Mouse (Mus musculus): ENCODE measurements at regions not wholly inside any gene's neighbourhood (a gene's known extent, or its start where the extent isn't known, plus 50 kb on each side); places are given as distances from the start of the nearest gene placed in this dataset.

DNA sequence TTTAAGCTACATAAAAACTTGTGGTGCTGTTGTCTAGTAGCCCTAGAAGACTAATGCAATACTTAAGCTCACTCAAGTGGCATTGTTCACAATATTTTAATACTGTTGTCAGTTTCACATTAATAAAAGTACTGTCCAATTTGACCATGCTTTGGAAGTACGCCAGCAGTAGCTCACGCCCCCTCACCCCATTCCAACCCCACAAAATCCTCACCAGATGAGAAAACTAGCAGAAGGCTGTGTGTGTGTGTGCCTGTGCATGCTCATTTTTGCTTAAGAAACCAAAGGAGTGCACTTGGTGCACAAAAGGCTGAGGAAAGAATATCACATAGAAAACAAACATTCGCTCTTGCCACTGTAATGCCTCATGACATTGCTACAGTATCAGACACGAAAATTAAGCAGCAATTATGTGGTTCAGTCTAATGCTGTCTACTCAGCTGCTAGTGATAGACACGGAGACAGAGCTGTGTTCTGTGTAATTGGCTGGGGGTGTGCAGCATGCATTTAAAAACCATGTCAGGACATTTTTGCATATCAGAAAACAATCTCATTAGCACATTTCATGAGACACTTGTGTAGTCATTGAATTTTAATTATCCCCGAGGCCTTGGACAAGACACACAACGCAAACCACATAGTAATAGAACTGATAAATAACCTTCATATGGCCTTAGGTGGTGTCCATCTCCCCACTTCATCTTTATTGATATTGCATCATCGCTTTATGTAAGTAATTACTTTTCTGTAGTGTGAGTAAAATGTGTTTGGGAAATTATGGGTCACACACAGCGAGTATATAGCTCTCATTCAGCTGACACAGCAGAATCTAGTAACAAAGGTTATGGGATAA is 405.6 kb upstream of the Pik3r1 start:
- ATAC-seq = no peak
- WGBS (ENCODE audit: insufficient replicate concordance) = 64% methylated on average over 9 of the region's 9 CpGs
- no peak overlapping the region for H3K4me3 ChIP-seq
- H3K27me3 ChIP-seq (replicated peaks) = no peaks in the 10 kb centered on the region
- no peaks in the 10 kb centered on the region for H3K4me1 ChIP-seq
- no peaks in the 10 kb centered on the region for H3K36me3 ChIP-seq
- H3K9me3 ChIP-seq (replicated peaks) = no peaks in the 10 kb centered on the region
- H3K27ac ChIP-seq = no peak overlapping the region
- H3K9ac ChIP-seq = no peak overlapping the region
- no peak overlapping the region for H3K4me2 ChIP-seq

DNA sequence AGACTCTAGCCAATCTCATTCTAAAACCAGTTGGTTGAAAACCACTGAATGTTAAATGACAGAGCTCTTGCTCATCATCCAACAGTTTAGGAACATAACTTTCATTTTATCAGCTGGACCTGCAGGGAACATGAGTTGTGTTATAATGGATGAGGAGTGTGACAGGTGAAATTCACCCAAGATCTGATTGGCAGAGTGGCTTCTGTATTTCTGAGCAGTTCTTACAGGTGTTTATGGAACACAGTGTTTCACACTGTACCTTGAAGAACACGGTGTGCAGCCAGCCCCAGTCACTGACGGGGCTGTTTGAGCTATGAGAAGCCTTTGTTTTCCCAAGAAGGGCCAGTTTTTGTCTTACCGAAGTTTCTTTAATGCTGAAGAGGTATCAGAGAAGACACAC is 406.4 kb upstream of the Pik3r1 start:
- Histone ChIP-seq H3K36me3 (no peaks in the 10 kb centered on the region), H3K27ac (no peak overlapping the region), H3K4me2 (no peak overlapping the region), H3K9me3 (replicated peaks) (no peaks in the 10 kb centered on the region), H3K4me1 (no peaks in the 10 kb centered on the region), H3K9ac (no peak overlapping the region), H3K4me3 (no peak overlapping the region), H3K27me3 (replicated peaks) (no peaks in the 10 kb centered on the region)
- 64% methylated on average over 3 of the region's 3 CpGs for WGBS (ENCODE audit: insufficient replicate concordance)
- no peak for ATAC-seq

DNA sequence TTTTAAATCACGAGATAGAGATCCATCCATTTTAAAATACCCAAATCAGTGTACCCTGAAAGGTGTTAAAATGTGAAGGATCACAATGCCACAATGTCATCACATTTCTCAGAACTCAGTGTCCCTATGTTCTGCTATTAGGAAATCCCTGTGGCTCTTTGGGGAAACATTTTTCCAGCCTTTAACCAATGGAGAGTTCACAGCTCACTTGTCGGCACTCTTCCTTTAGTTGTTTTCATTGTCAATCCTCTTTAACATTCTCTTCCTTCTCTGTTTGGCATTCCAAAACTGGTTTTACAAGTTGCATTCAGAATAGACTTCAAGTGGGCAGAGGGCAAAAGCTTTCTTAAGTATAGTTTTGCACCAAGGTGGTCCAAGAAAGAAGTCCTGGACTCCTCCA is 406.9 kb upstream of the Pik3r1 start:
- no peak overlapping the region for H3K27ac ChIP-seq
- no peaks in the 10 kb centered on the region for H3K9me3 ChIP-seq (replicated peaks)
- no peak overlapping the region for H3K9ac ChIP-seq
- H3K4me1 ChIP-seq = no peaks in the 10 kb centered on the region
- WGBS (ENCODE audit: insufficient replicate concordance) = 70% methylated on average over 2 of the region's 2 CpGs
- no peak overlapping the region for H3K4me2 ChIP-seq
- ATAC-seq = no peak
- no peaks in the 10 kb centered on the region for H3K36me3 ChIP-seq
- H3K27me3 ChIP-seq (replicated peaks) = no peaks in the 10 kb centered on the region
- no peak overlapping the region for H3K4me3 ChIP-seq

DNA sequence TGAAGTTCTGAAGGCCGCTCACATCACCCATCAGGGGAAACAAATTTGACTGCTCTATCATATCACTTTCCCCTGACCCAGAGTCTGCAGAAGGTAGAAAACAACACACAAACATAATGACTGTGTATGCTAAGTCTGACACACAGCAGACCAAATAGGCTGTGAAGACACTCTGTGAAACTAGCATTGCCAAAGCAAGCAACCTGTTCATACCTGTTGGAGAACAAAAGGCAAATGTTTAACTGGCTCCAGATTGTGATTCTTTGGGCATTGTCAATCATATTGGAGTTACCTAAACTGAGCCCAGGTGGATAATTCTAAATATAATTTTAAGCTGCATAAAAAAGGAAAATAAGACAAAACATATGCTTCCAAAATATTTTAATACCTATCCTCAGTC is 407.4 kb upstream of the Pik3r1 start:
- WGBS (ENCODE audit: insufficient replicate concordance) = 77% methylated on average over 1 of the region's 1 CpGs
- H3K9me3 ChIP-seq (replicated peaks) = no peaks in the 10 kb centered on the region
- no peak overlapping the region for H3K27ac ChIP-seq
- H3K4me2 ChIP-seq = no peak overlapping the region
- H3K27me3 ChIP-seq (replicated peaks) = no peaks in the 10 kb centered on the region
- no peak overlapping the region for H3K9ac ChIP-seq
- ATAC-seq = no peak
- no peak overlapping the region for H3K4me3 ChIP-seq
- no peaks in the 10 kb centered on the region for H3K4me1 ChIP-seq
- no peaks in the 10 kb centered on the region for H3K36me3 ChIP-seq

DNA sequence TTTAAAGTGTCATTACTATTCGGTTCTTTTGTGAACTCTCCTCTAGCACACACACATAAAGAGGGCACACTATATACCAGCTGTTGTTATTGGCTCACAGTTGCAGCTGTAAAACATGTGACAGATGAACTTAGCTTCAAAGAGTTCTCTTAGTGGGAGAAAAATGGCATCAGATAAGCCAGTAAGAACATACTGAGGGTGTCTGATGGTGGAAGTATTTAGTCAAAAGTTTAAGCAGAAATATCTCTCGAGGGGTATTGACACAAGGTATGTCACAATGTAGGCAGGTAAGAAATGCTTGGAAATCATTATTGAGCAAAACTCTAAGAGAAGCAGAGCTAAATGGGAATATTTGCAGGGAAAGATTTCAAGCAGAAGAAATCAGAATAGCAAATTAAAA is 408.4 kb upstream of the Pik3r1 start:
- ATAC-seq = no peak

DNA sequence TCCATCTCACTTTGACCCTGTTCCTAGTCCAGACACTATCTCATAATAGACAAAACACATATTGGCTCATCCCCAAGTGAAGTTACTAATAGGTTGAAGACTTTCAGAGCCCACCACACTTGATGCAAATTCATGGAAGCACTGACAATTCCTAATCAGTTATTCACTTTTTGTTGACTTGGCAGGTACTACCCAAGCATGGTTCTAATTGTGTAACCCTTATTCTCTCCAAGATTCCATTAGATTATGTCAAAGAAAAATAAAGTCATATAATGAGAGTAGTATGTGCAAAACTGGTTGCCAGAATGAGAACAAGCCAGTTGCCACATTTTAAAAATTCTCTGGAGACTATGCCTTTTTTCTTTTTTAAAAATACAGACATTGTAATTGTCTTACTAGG is 426.7 kb upstream of the Pik3r1 start:
- ATAC-seq = no peak
- Histone ChIP-seq H3K27me3 (replicated peaks) (no peaks in the 10 kb centered on the region), H3K27ac (no peak overlapping the region), H3K9ac (no peak overlapping the region), H3K4me2 (no peak overlapping the region), H3K4me3 (no peak overlapping the region), H3K36me3 (no peaks in the 10 kb centered on the region), H3K4me1 (no peaks in the 10 kb centered on the region), H3K9me3 (replicated peaks) (no peaks in the 10 kb centered on the region)

More for the DNA sequence above, 408.4 kb upstream of the Pik3r1 start:
- no peaks in the 10 kb centered on the region for H3K36me3 ChIP-seq
- H3K9ac ChIP-seq = no peak overlapping the region
- no peak overlapping the region for H3K27ac ChIP-seq
- WGBS (ENCODE audit: insufficient replicate concordance) = 54% methylated on average over 2 of the region's 2 CpGs
- H3K4me3 ChIP-seq = no peak overlapping the region
- no peaks in the 10 kb centered on the region for H3K9me3 ChIP-seq (replicated peaks)
- H3K4me2 ChIP-seq = no peak overlapping the region
- H3K4me1 ChIP-seq = no peaks in the 10 kb centered on the region
- no peaks in the 10 kb centered on the region for H3K27me3 ChIP-seq (replicated peaks)

DNA sequence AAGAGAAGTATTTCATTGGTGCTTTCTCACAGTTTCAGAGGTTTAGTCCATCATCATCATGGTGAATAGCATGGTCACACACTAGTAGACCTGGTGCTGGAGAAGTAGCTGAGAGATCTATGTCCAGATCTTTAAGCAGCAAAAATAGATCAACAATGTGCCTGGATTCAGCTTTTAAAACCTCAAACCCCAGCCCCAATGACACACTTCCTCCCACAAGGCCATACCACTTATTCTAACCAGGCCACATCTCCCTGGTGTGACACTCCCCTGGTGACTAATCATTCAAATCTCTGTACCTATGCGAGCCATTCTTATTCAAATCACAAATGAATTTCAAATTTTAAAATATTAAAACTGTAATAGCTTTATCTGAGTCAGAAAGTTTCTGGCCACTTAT is 434.3 kb upstream of the Pik3r1 start:
- WGBS (ENCODE audit: insufficient replicate concordance) = 43% methylated on average over 1 of the region's 1 CpGs

DNA sequence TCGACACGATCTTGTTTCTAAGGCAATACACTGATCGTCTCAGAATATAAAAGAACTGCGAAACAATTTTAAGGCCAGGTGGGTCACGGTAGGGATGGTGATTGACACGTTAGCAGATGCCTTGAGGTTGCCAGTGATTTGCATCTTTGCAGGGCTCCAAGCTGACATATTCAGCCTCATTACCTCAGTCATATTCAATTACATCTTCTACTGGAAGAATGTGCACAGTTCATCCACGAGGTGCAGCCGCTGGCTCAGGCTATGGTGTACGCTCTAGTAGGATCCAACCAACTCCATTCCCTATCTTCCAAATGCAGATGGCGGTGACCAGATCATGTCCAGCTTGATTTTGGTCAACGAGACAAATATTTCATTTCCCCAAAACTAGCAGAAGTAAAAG is 450.5 kb upstream of the Pik3r1 start:
- 78% methylated on average over 11 of the region's 11 CpGs for WGBS (ENCODE audit: insufficient replicate concordance)
- no peaks in the 10 kb centered on the region for H3K9me3 ChIP-seq (replicated peaks)
- ATAC-seq = no peak
- no peaks in the 10 kb centered on the region for H3K27me3 ChIP-seq (replicated peaks)
- H3K4me2 ChIP-seq = no peak overlapping the region
- H3K4me1 ChIP-seq = no peaks in the 10 kb centered on the region
- H3K27ac ChIP-seq = no peak overlapping the region
- no peaks in the 10 kb centered on the region for H3K36me3 ChIP-seq
- no peak overlapping the region for H3K4me3 ChIP-seq
- no peak overlapping the region for H3K9ac ChIP-seq

More for the DNA sequence above, 434.3 kb upstream of the Pik3r1 start:
- no peak overlapping the region for H3K4me2 ChIP-seq
- H3K27ac ChIP-seq = no peak overlapping the region
- no peak overlapping the region for H3K4me3 ChIP-seq
- no peaks in the 10 kb centered on the region for H3K9me3 ChIP-seq (replicated peaks)
- no peaks in the 10 kb centered on the region for H3K36me3 ChIP-seq
- H3K9ac ChIP-seq = no peak overlapping the region
- no peak for ATAC-seq
- no peaks in the 10 kb centered on the region for H3K27me3 ChIP-seq (replicated peaks)
- H3K4me1 ChIP-seq = no peaks in the 10 kb centered on the region

DNA sequence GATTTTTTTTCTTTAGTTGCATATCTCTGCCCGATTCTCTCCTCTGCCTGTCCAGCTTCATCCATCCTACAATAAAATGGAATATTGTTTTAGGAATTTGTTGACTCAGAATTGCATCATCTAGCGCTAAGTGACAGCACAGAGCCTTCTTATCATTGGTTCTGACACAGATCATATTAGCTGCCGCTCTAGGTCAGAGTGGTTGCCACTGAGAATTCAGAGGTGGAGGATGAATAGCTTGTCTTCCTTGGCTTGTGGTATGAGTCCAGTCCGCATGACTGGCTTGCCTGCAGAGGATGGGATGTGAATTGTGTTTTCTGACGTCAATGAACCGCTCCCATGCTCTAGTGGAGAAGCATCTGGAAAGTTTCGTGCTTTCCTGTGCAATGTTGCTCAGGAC is 462.3 kb upstream of the Cd180 start:
- Histone ChIP-seq H3K4me3 (no peak overlapping the region), H3K4me1 (no peaks in the 10 kb centered on the region), H3K27me3 (replicated peaks) (no peaks in the 10 kb centered on the region), H3K27ac (no peak overlapping the region), H3K36me3 (no peaks in the 10 kb centered on the region), H3K9ac (no peak overlapping the region), H3K9me3 (replicated peaks) (no peaks in the 10 kb centered on the region), H3K4me2 (no peak overlapping the region)
- 71% methylated on average over 7 of the region's 7 CpGs for WGBS (ENCODE audit: insufficient replicate concordance)
- ATAC-seq = no peak

DNA sequence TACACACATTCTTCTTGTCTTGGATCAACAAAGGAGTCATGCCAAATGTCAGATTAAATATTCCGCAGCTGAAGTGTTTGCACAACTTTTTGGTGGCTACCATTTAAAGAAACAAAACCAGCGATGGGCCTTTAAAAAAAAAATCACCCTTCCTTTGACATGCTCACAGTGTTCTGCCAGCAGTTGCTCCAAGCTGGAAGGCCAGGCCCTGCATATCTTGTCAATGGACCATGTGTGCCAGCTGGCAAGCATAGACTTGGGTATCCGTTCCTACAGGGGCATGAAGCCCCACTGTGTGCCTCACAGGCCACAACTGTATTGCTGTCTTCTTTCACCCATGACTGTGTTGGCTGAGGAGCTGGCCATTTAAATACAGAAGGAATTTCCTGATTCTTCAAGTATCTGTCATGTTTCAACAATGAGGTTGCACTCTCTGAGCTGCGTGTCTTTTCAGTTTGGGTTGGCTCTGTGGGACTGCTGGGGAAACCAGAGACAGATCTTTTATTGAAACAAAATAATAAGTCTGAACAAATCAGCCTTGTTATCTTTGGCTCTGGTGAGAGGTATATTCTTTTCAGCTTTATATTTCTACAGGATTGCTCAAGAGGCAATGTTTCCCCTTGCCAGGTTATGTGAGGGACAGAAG is 460.9 kb upstream of the Cd180 start:
- 72% methylated on average over 4 of the region's 4 CpGs for WGBS (ENCODE audit: insufficient replicate concordance)
- Histone ChIP-seq H3K4me3 (no peak overlapping the region), H3K27ac (no peak overlapping the region), H3K9me3 (replicated peaks) (no peaks in the 10 kb centered on the region), H3K27me3 (replicated peaks) (no peaks in the 10 kb centered on the region), H3K4me1 (no peaks in the 10 kb centered on the region), H3K4me2 (no peak overlapping the region), H3K9ac (no peak overlapping the region), H3K36me3 (no peaks in the 10 kb centered on the region)
- ATAC-seq = no peak

DNA sequence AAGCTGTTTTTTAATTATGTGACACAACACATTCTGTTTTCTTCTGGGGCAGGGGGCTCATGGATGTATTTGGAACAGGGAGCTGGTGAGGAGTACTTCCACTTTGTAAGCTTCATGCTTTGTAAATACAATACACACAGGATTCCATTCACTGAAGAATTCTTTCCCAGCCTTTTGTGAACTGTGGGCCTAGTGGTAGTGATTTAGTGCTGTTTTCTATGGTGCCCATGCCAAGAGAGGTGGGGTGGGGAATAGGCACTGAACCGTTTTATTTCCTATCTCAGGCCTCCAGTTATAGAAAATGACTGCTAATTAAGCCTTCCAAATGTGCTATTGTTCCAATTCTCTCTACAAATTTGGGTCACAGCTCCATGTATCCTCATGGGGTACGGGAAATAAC is 442.5 kb upstream of the Cd180 start:
- Histone ChIP-seq H3K4me1 (no peaks in the 10 kb centered on the region), H3K9me3 (replicated peaks) (no peaks in the 10 kb centered on the region), H3K4me3 (no peak overlapping the region), H3K36me3 (no peaks in the 10 kb centered on the region), H3K9ac (no peak overlapping the region), H3K27ac (no peak overlapping the region), H3K4me2 (no peak overlapping the region), H3K27me3 (replicated peaks) (no peaks in the 10 kb centered on the region)
- ATAC-seq = no peak
- 62% methylated on average over 2 of the region's 2 CpGs for WGBS (ENCODE audit: insufficient replicate concordance)

DNA sequence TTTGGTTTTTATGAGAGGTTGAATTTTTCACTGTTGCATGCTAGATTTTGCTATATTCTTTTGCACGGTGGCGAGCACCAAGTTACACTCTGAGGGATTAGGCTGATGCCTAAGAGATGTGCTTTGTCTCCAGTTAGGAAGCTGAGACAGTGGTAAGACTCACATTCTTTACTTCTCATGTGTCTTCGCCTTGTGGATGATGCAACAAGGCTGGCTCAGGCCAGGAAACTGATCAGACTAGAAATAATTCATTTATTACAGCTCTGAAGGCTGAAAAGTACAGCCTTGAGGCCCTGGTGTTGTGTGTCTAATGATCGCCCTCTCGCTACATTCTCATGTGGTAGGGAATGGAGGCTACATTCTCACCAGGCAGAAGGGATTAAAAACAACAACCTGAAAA is 441.6 kb upstream of the Cd180 start:
- Histone ChIP-seq H3K9me3 (replicated peaks) (no peaks in the 10 kb centered on the region), H3K4me3 (no peak overlapping the region), H3K27me3 (replicated peaks) (no peaks in the 10 kb centered on the region), H3K4me2 (no peak overlapping the region), H3K36me3 (no peaks in the 10 kb centered on the region), H3K4me1 (no peaks in the 10 kb centered on the region), H3K27ac (no peak overlapping the region), H3K9ac (no peak overlapping the region)
- WGBS (ENCODE audit: insufficient replicate concordance) = 77% methylated on average over 5 of the region's 5 CpGs
- no peak for ATAC-seq

Data from liver, embryonic 12.5 days (tissue).